Mouse (Mus musculus): ENCODE results near the gene Abcc12. TPM values are rescaled to one million over a fixed set of nuclear protein-coding genes. Genes with fewer than 3 reads are reported as not detected.

Abcc12 gene
- total and polyA plus RNA-seq, 2 experiments from 2014 or later, result 0.11 to 0.12 TPM

DNA sequence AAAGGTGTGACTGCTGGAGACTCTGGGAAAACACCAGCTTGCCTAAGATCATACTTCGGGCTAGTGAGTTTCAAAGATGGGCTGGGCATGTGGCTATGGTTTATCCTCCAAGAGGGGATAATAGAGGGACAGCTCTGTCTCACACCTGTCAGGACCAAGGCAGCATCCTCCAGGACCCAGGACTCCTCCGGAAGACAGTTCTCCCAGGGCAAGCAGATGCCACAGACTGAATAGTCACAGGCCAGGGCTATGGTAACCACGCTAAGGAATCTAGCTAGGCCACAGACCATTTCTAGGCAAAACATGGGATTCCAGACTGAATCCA lies 43.9 kb downstream of the Abcc12 start:
- H3K27me3 ChIP-seq (ENCODE audit: insufficient read depth, low read length), result no peaks in the 10 kb centered on the region
- no peaks in the 10 kb centered on the region for H3K4me1 ChIP-seq (ENCODE audit: insufficient read depth, low read length)
- peak; percentile 44; the same call in 1 of the 2 replicates for ATAC-seq (ENCODE audit: low FRiP score)
- no peak overlapping the region for H3K27ac ChIP-seq (ENCODE audit: low read depth, low read length)
- no peaks in the 10 kb centered on the region for H3K36me3 ChIP-seq (ENCODE audit: insufficient read depth, low read length)
- no peak overlapping the region for H3K9ac ChIP-seq (replicated peaks; ENCODE audit: low read length, poor library complexity, severe bottlenecking)
- no peaks in the 10 kb centered on the region for H3K9me3 ChIP-seq (ENCODE audit: low read length)
- no peak overlapping the region for H3K4me3 ChIP-seq (ENCODE audit: low read depth, low read length)
- TF ChIP-seq CTCF (IDR thresholded peaks at IDR 0.05), result no peak
- H3K4me2 ChIP-seq (ENCODE audit: low read depth, low read length, poor library complexity, severe bottlenecking), result no peak overlapping the region
- no peak for DNase-seq (ENCODE audit: low spot score)
- 68% methylated on average over 3 of the region's 3 CpGs for WGBS

DNA sequence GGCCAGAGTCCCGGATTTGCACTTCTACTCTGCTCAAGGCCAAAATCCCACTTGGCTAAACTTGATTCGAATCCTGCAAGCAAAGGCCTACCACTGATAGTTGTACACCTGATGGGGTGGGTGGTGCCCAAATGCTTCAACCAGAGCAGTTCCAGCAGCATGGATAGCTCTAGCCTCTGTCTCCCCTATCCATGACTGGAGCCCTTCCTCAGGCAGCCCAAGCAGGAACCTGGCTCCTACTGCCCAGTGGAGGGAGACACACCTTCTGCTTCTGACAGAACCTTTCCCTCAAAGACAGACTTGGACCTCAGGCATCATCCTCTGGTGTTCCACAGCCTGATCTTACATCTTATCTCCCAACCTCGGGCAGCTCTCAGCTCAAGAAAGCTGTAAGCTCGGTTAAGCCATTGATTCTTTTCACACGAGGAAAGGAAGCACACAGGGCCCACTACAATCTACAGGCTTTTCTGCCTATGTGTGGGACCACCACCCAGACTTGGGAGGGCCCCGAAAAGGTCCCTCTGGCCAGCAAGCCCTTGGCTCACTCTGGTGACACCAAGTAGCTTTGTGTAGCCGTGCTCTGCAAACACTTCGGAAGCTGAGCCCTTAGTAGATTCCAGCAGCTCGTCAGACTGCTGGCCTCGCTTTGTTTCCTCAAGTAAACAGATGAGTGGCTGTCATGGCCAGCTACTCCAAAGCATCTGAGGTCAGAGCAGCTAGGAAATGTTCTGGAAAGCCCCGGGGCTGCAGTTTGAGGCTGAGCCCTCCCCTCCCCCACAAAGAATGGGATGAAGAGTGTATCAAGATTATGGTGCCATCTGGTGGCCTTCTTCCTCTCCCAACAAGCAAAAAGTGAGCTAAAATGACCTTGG lies 44.5 kb downstream of the Abcc12 start:
- no peaks in the 10 kb centered on the region for H3K36me3 ChIP-seq (ENCODE audit: insufficient read depth, low read length)
- peak overlapping the region; percentile 18; the same call in 1 of the 2 replicates for H3K4me2 ChIP-seq (ENCODE audit: low read depth, low read length, poor library complexity, severe bottlenecking)
- TF ChIP-seq CTCF (IDR thresholded peaks at IDR 0.05), result peak; percentile 96
- 0 out of 2 replicates have a peak overlapping the region, but pooled peaks have one; percentile 26 for H3K27ac ChIP-seq (ENCODE audit: low read depth, low read length)
- DNase-seq (ENCODE audit: low spot score) (peak; percentile 95), ATAC-seq (ENCODE audit: low FRiP score) (peak; percentile 65; the same call in 1 of the 2 replicates)
- H3K27me3 ChIP-seq (ENCODE audit: insufficient read depth, low read length), result no peaks in the 10 kb centered on the region
- H3K4me3 ChIP-seq (ENCODE audit: low read depth, low read length), result no peak overlapping the region
- no peaks in the 10 kb centered on the region for H3K9me3 ChIP-seq (ENCODE audit: low read length)
- 40% methylated on average over 11 of the region's 11 CpGs for WGBS
- no peaks in the 10 kb centered on the region for H3K4me1 ChIP-seq (ENCODE audit: insufficient read depth, low read length)
- no peak overlapping the region for H3K9ac ChIP-seq (replicated peaks; ENCODE audit: low read length, poor library complexity, severe bottlenecking)

DNA sequence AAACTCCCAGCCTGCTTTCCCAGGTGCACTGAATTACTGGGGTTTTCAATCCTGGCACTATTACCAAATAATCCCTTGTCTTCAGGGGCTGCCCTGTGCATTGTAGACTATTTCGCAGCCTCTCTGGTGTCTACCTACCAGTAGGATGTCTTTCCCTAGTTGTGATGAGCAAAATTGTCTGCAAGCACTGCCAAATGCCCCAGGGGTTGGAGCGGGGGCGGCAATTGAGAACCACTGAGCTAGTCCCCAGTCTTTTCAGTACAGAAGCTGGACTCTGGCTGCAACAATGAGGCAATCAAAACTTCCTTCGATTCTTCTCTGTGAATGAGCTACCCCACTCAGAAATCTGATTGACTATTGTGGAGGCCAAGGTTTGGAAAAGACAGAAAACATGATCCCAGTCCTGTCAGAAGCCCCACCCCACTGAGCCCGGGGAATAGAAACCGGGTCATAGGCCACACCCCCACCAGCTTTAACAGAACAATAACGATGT lies 45.4 kb downstream of the Abcc12 start:
- no peaks in the 10 kb centered on the region for H3K4me1 ChIP-seq (ENCODE audit: insufficient read depth, low read length)
- H3K4me3 ChIP-seq (ENCODE audit: low read depth, low read length), result no peak overlapping the region
- WGBS, result 47% methylated on average over 7 of the region's 7 CpGs
- no peaks in the 10 kb centered on the region for H3K36me3 ChIP-seq (ENCODE audit: insufficient read depth, low read length)
- ATAC-seq (ENCODE audit: low FRiP score) (no peak), DNase-seq (ENCODE audit: low spot score) (no peak)
- no peaks in the 10 kb centered on the region for H3K9me3 ChIP-seq (ENCODE audit: low read length)
- TF ChIP-seq CTCF (IDR thresholded peaks at IDR 0.05), result no peak
- no peaks in the 10 kb centered on the region for H3K27me3 ChIP-seq (ENCODE audit: insufficient read depth, low read length)
- no peak overlapping the region for H3K27ac ChIP-seq (ENCODE audit: low read depth, low read length)
- no peak overlapping the region for H3K4me2 ChIP-seq (ENCODE audit: low read depth, low read length, poor library complexity, severe bottlenecking)
- H3K9ac ChIP-seq (replicated peaks; ENCODE audit: low read length, poor library complexity, severe bottlenecking), result no peak overlapping the region

DNA sequence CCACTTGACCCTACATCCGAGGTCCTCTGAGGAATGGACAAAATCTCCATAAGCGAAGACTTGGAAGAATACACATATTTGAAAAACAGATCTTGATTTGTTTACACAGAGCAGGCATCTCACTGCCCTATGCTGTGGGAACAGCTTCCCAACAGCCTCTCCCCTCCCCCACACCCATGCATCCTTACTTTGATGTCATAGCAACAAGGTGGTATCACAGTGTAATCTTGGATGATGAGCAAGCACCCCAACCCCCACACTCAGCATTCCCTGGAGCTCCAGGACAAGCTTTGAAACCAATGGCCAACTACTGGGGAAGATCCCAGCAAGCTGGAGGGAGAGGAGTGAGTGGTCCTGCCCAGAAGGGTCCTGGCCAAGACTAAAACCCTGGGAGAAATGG lies 50.8 kb downstream of the Abcc12 start:
- DNase-seq (ENCODE audit: low spot score) (no peak), ATAC-seq (ENCODE audit: low FRiP score) (no peak)
- WGBS, result 72% methylated on average over 2 of the region's 2 CpGs
- TF ChIP-seq CTCF (IDR thresholded peaks at IDR 0.05), result no peak
- Histone ChIP-seq H3K9ac (replicated peaks; ENCODE audit: low read length, poor library complexity, severe bottlenecking) (no peak overlapping the region), H3K27me3 (ENCODE audit: insufficient read depth, low read length) (no peaks in the 10 kb centered on the region), H3K36me3 (ENCODE audit: insufficient read depth, low read length) (no peaks in the 10 kb centered on the region), H3K4me3 (ENCODE audit: low read depth, low read length) (no peak overlapping the region), H3K4me1 (ENCODE audit: insufficient read depth, low read length) (no peaks in the 10 kb centered on the region), H3K27ac (ENCODE audit: low read depth, low read length) (no peak overlapping the region), H3K4me2 (ENCODE audit: low read depth, low read length, poor library complexity, severe bottlenecking) (no peak overlapping the region), H3K9me3 (ENCODE audit: low read length) (no peaks in the 10 kb centered on the region)

DNA sequence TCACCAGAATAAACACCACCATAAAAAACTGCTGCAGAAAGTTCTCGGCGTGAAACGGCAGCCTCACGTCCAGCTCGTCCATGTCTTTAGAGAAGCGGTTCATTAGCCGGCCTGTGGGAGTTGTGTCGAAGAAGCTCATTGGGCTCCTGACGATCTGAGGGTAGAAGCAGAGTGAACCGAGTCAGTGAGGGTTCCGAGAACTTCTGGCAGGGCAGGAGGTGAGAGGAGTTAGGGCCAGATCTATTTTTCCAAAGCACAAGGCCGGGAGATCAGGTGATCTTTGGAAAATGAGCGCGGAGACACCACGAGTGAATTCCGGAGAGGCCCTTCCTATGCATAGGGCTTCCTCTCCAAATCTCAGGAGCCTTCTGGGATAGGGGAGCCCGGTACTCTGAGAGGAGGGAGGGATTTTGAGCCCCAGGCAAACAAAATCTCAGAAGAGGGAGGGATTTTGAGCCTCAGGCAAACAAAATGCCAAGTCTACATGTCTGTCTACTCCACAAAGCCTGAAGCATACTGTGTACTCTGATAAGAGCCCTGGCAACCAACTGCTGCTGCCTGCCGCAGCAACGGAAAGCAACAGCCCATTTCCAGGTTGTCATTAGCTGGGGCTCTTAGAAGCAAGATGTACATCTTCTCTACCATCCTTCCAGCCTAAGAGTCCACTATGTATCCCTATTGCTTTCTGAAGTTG lies 53.0 kb downstream of the Abcc12 start:
- 85% methylated on average over 19 of the region's 19 CpGs for WGBS
- no peak for TF ChIP-seq CTCF (IDR thresholded peaks at IDR 0.05)
- ATAC-seq (ENCODE audit: low FRiP score), result no peak

DNA sequence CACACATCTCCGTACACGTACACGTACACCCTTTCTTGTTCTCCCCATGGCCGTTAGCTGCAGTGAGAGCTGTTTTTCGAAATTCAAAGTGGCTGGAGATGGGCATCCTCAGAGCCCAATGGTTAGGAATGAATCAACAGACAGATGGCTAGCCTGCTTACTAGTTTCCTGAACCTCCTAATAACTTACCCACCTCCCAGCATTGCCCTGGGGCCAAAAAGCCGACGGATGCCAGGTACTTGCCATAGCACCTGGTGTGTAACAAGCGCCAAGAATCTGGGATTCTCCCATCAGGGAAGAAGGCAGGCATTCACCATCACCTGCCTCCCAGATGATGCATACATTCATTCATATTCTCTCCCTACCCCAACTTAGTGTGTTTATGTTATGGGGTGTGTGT lies 53.7 kb downstream of the Abcc12 start:
- no peak overlapping the region for H3K4me2 ChIP-seq (ENCODE audit: low read depth, low read length, poor library complexity, severe bottlenecking)
- H3K9ac ChIP-seq (replicated peaks; ENCODE audit: low read length, poor library complexity, severe bottlenecking), result no peak overlapping the region
- no peak for ATAC-seq (ENCODE audit: low FRiP score)
- H3K27me3 ChIP-seq (ENCODE audit: insufficient read depth, low read length), result no peaks in the 10 kb centered on the region
- H3K36me3 ChIP-seq (ENCODE audit: insufficient read depth, low read length), result no peaks in the 10 kb centered on the region
- no peak for TF ChIP-seq CTCF (IDR thresholded peaks at IDR 0.05)
- no peak for DNase-seq (ENCODE audit: low spot score)
- no peaks in the 10 kb centered on the region for H3K4me1 ChIP-seq (ENCODE audit: insufficient read depth, low read length)
- WGBS, result 89% methylated on average over 8 of the region's 8 CpGs
- H3K4me3 ChIP-seq (ENCODE audit: low read depth, low read length), result no peak overlapping the region
- no peak overlapping the region for H3K27ac ChIP-seq (ENCODE audit: low read depth, low read length)
- H3K9me3 ChIP-seq (ENCODE audit: low read length), result no peaks in the 10 kb centered on the region

More for the DNA sequence above, 53.0 kb downstream of the Abcc12 start:
- DNase-seq (ENCODE audit: low spot score), result no peak
- Histone ChIP-seq H3K4me1 (ENCODE audit: insufficient read depth, low read length) (no peaks in the 10 kb centered on the region), H3K4me3 (ENCODE audit: low read depth, low read length) (no peak overlapping the region), H3K9ac (replicated peaks; ENCODE audit: low read length, poor library complexity, severe bottlenecking) (no peak overlapping the region), H3K27ac (ENCODE audit: low read depth, low read length) (no peak overlapping the region), H3K9me3 (ENCODE audit: low read length) (no peaks in the 10 kb centered on the region), H3K27me3 (ENCODE audit: insufficient read depth, low read length) (no peaks in the 10 kb centered on the region), H3K36me3 (ENCODE audit: insufficient read depth, low read length) (no peaks in the 10 kb centered on the region), H3K4me2 (ENCODE audit: low read depth, low read length, poor library complexity, severe bottlenecking) (no peak overlapping the region)
